Mouse (Mus musculus) retina, postnatal 1 day (tissue): ENCODE results near the gene Defb25.
A peak's percentile ranks its signal among the peaks of the same experiment; 100 is the strongest.

ENCODE experiments used
- DNase-seq: peaks from one replicate; pipeline ENCODE4 v3.0.0-alpha.2; 2012

The Defb25 gene

DNA sequence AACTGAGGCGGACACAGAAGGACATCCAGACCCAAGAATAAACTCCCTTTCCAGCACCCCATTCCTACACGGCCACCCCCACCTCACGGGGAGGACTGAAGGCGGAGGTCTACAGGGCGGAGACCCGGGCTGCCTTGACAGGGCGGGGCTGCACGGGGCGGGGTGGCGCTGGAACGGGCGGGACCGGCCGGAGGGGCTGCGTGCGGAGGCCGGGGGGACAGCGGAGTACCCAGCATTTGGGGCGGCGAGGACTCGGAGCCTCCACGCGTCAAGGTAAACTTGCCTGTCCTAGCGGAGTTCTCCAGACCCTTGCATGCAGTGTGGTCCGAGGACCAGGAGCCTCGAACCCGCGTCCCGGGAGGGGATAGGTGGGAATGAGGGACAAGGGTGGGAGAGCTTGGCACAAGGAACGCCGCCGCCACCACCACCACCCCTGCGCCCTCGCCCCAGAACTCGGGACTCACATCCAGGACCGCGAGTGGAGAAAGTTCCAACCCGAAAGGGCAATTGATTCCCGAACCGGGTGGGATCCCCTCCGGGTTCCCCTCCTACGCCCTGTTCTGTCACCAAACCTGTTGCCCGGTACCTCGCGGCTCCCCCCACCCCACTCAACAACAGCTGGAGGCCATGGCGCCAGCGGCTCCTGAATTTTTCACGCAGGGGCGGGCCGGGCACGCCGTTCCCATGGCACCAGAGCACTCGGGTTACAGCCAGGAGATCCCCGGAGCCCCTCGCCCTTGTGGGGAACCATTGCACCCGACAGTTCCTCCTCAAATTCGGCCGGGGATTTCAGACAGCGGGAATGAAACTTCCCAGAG, 4.1 kb upstream of the Defb25 start, which contains the start of gene Rem1:
Gene Rem1, plus strand, starts transcription at position 178 of the 818 bp plus-strand sequence.
- DNase-seq, result peak; percentile 62

DNA sequence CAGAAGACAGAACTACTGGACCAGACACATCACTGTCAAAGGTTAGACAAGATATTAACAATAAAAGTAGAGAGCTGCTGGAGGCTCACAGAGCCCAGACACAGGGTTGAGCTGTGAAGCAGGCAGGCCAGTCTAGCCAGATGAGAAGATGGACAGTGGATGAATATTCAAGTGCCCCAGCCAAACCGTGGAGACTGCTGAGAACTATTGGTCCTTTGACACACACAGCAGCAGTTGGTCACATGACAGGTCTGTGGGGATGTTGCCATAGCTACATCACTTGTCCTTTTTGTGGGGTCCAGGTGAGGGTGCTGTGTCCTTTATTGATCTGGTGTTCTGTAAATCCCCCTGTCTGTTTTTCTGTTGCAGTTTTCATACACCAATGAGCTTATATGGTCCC, 2.4 kb upstream of the Defb25 start:
- peak; percentile 27 for DNase-seq

GRCm38 (mm10) chr2:152624566-152624965, 1.7 kb upstream of the Defb25 start:
- DNase-seq, result no peak

- DNase-seq, result no peak
These were observed 702 bp downstream of the Defb25 start for GRCm38 (mm10) chr2:152622151-152622550.

GRCm38 (mm10) chr2:152620367-152621134, 2.3 kb downstream of the Defb25 start:
- no peak for DNase-seq

GRCm38 (mm10) chr2:152617374-152617773, 5.5 kb downstream of the Defb25 start:
- DNase-seq, result peak; percentile 39

DNA sequence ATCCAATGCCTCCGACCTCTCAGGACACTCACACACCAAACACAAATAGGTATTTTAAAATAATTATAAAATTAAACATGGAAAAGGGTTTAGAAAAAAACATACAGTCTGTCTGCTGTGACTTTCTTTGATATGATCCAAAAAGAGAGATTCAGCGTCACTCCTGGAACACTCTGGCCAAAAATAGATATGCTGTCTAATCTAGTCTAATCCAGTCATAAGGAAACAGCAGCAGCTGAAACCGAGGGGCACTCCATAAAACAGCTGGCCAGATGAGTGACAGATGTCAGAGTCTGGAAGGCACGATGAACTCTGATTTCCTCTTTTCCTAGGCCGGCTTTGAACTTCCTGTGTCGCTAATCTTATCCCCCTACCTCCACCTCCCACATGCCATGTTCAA, 6.4 kb downstream of the Defb25 start:
- no peak for DNase-seq

GRCm38 (mm10) chr2:152615563-152615962, 7.3 kb downstream of the Defb25 start:
- peak; percentile 86 for DNase-seq

DNA sequence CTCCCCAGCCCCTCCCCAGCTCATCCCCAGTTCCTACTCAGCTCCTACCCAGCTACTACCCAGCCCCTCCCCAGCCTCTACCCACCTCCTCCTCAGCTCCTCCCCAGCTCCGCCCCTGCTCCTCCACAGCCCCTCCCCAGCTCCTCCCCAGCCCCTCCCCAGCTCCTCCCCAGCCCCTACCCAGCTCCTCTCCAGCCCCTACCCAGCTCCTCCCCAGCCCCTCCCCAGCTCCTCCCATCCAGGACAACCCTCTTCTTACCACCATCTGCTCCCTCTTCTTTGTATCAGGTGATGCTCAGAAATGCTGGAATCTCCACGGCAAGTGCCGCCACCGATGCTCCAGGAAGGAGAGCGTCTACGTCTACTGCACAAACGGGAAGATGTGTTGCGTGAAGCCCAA, 10.7 kb downstream of the Defb25 start:
- no peak for DNase-seq

DNA sequence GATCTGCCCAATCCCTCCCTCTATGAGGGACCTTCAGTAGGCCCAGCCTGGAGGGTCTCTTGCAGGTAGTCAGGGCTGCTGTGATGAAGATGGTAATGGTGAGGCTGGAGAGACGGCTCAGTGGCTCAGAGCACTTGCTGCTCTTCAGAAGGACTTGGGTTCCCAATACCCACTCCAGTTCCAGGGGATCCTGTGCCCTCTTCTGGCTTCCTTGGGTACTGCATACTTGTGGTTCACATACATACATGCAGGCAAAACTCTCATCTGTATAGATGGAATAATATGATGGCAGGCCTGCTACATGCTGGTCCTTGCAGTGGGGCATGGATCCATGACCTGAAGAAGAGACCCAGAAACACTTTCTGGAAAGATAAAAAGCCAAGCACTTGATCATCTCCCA, 14.1 kb downstream of the Defb25 start:
- DNase-seq, result no peak

DNA sequence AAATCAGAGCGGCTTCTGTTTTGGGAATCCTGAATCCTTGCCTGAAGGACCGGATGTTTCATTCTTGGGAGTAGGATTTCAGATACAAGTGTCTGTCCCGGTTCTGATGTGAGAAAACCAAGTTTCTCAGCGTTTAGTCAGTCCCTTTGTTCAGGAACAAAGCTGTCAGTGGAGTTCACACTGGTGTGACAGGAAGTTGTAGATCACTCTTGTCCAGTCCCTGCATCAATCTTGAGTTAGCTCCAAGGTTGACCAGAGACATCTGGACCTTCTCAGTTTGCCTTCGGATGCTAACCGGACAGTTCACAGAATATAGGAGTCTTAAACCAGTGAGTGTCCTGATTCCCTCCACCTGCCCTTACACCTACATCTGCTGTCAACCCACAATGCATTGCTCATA, 15.1 kb downstream of the Defb25 start:
- DNase-seq, result no peak

DNA sequence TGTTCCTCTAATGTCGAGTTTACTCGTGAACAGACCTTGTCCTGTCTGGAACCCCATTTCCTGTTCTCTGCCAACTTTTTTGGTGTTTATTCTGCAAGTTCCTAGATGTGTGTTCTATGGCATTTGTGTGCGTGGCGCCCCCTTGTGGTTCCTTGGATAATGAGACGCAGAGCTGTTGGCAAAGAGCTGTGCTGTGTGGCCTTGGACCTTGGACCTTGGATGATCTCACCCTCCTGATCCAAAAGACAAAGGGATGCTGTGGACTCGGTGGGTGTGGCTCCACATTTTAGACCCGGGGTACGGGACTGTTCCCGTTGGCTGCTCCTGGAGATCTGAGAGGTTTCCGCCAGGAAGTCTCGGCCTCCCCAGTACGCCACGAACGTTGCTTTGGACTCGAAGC, 18.8 kb downstream of the Defb25 start, which contains the start of gene Defb36:
Gene Defb36, plus strand, starts transcription at position 271 of the 400 bp plus-strand sequence.
- peak; percentile 55 for DNase-seq

DNA sequence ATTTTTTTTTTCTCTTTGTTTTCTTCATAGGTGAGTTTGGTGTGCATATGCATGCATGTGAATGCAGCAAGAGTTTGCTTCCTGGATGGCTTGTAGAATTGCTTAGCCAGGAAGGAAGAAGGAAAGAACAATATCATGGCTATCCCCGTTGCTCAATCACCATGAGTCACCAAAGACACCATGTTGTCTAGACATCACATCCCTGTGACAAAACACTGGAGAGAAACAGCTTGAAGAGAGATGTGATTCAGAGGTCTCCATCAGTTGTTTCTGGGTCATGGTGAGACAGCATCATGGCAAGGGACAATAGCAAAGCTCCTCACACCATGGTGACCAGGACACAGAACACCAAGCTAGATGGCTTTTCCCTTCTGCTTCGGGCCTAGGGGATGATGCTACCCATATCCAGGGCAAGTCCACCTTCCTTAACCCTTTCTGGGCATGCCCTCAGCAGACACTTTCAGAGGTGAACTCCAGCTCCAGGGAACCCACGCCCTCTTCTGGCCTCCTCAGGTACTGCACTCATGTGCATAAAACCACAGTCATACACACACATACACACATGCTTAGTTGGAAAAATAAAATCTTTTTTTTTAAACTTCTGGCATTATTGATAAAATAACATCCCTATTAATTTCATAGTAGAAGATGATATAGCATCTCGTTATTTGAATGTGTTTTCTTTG, 21.4 kb downstream of the Defb25 start:
- DNase-seq, result no peak

- no peak for DNase-seq
These were observed 22.8 kb downstream of the Defb25 start for GRCm38 (mm10) chr2:152600076-152600475.

DNA sequence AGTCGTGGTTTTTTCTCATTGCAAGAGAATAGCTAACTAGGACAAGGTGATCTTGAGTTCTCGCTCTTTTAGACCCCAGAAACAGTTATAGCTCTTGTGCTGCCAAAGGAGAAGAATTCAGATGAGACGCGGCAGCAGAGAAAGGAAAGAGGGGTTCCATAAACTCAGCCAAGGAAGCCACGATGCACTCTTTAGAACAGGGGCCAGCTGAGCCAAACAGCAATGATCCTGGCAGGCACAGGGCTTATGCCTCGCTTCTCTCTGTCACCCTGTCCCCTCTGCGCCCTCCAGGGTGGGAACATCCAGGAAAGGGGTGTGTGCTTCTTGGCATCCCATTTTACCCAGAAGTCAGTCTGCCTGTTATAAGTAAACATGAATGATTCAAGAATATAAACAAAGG, 23.6 kb downstream of the Defb25 start, which contains the start of gene Defb45:
Gene Defb45, minus strand, starts transcription at position 101 of the 400 bp plus-strand sequence.
- no peak for DNase-seq

DNA sequence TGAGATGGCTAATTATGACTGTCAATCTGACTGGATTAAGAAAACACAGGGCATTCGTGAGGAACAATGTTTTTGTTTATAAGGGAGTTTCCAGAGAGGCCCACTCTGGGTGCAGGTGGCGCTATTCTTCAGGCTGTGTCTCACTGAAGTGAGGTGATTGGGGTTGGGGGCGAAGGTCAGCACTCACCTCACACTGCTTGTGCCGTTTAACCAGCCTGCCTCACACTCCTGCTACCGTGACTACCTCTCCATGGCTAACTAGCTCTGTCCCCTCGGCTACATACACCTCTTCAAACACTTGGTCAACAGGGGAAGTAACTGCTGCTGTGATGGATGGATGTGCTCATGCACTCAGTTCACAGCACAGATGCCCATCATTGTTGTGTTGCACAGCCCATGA, 33.8 kb downstream of the Defb25 start:
- peak; percentile 14 for DNase-seq

GRCm38 (mm10) chr2:152588450-152588849, 34.4 kb downstream of the Defb25 start:
- DNase-seq, result peak; percentile 6

DNA sequence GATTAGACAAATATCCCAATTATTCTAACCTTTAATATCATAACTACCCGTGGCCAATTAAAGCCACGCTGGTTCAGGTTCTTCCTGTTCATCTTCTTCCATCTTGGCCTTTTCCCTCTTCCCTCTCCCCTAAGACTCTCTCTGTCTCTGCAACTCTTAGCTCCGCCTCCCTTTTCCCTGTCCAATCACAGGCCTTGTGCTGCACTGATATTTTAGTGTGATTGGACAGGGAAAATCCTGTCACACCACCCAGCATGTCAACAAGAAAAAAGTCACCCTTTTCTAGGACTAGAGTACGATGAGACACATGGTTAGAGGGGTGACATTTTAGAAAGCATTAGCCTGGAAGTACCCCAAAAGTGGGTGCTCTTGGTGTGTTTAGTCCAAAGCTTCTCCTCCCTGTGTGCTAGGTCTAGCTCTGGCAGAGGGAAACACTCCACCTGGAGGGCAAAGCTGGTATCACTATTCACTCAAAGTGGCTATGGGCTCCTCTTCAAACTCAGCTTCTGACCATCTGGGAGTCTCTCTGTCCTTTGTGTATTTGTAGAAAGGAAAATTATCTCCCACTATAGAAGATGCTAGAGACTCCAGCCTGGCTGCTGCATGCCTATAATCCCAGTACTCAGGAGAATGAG, 35.8 kb downstream of the Defb25 start:
- peak; percentile 32 for DNase-seq

GRCm38 (mm10) chr2:152580612-152581011, 42.2 kb downstream of the Defb25 start:
- DNase-seq, result no peak

DNA sequence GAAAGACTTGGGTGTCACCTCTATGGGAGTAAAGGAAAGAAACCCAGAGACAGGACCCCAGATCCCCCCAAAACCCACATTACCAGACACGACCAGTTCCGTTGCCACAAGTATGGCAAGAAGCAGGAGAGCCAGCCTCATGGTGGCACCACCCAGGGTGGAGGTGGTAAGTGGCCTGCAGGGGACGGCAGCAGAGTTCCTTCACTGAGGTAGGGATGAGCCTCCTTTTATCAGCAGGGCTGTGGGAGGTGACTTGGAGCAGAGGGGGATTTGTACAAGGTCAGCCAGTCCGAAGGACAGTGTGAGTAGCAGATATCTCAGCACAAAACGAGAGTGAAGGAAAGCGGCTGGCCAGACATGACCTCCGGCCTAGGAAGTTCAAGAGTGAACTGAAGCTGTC, 42.7 kb downstream of the Defb25 start, which contains the start of gene Defb19:
Gene Defb19, minus strand, starts transcription at position 206 of the 400 bp plus-strand sequence.
- no peak for DNase-seq

DNA sequence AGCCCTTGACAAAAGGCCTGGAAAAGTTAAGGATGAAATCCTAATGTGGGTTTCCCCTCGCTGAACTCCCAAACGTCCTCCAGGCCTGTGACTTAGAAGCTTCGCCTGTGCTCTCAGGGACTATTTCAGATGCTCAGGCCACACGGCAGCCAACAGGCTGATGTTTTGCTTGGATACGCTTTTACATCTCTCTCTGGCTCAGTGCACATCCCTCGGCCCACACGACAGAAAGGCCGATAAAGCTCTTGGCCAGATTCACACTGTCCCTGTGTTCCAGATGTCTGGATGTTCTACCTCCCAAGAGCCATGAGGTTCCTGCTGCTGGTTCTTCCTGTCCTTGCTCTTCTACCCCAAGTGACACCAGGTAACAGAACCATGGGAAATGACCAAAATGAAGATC, 49.4 kb downstream of the Defb25 start:
- DNase-seq, result no peak
